24 mouse cellular contexts compared by ENCODE assay signal in genomic region chr13:46574201-46574600, GRCm38 (mm10).
DNase-seq lines count a peak whose midpoint lies in the region; ATAC-seq and TF ChIP-seq lines count a peak whose summit lies in the region.
"Had no signal": no experiment of that assay in that cellular context is flagged by ENCODE, and none has a peak within 500 bp of the region (broad histone marks: within the 10 kb centered on the region; RNA-seq: fewer than 3 reads in every experiment).

No protein-coding gene starts in this region.

- no peak for DNase-seq in forebrain, postnatal 0 days
- no peak for DNase-seq in heart, adult 18-20 months
- DNase-seq in kidney, adult 9 months: peak; percentile 21
- no peak for DNase-seq in kidney, postnatal 36 days
- DNase-seq in Muller cell, postnatal 12 days (ENCODE audit: inconsistent ontology term): peak; percentile 79
- DNase-seq in embryonic facial prominence, embryonic 10.5 days (ENCODE audit: low spot score): no peak
- DNase-seq: adrenal gland, postnatal 14 days; cerebellum, adult 9-10 months; gastrocnemius, postnatal 36 days; heart, postnatal 36 days; layer of hippocampus, adult 9-11 months; lung, adult 18-20 months; lung, postnatal 10 days; thymus, adult 18-20 months; thymus, postnatal 36 days had no signal

- ATAC-seq in forebrain, embryonic 12.5 days (ENCODE audit: low FRiP score): no peak
- no peak for ATAC-seq in forebrain, postnatal 0 days
- ATAC-seq in heart, embryonic 12.5 days (ENCODE audit: insufficient number of reproducible peaks, low FRiP score): no peak
- ATAC-seq: liver, embryonic 12.5 days; midbrain, embryonic 16.5 days had no signal

- WGBS in forebrain, embryonic 12.5 days: 67% methylated on average over 5 of the region's 5 CpGs
- WGBS in forebrain, postnatal 0 days: 68% methylated on average over 5 of the region's 5 CpGs
- 82% methylated on average over 5 of the region's 5 CpGs for WGBS in heart, embryonic 12.5 days
- 91% methylated on average over 5 of the region's 5 CpGs for WGBS in embryonic facial prominence, embryonic 10.5 days

- no peak overlapping the region for H3K4me2 ChIP-seq in forebrain, embryonic 12.5 days
- no peak overlapping the region for H3K4me2 ChIP-seq in forebrain, postnatal 0 days (ENCODE audit: low read depth)
- H3K4me2 ChIP-seq in heart, embryonic 12.5 days: no peak overlapping the region
- H3K4me2 ChIP-seq: embryonic facial prominence, embryonic 15.5 days; hindbrain, embryonic 13.5 days; limb, embryonic 13.5 days; liver, embryonic 12.5 days had no signal

- no peak for TF ChIP-seq CTCF in forebrain, postnatal 0 days (IDR thresholded peaks at IDR 0.05; ENCODE audit: low read depth)

- H3K4me1 ChIP-seq in forebrain, embryonic 12.5 days: peaks cover 22% of the 10 kb centered on the region
- H3K4me1 ChIP-seq in forebrain, postnatal 0 days (ENCODE audit: insufficient read depth): 0 out of 2 replicates have a peak, but pooled peaks cover 13% of the 10 kb centered on the region
- H3K4me1 ChIP-seq in heart, embryonic 12.5 days (replicated peaks): peaks cover 32% of the 10 kb centered on the region
- H3K4me1 ChIP-seq in embryonic facial prominence, embryonic 10.5 days: peaks cover 15% of the 10 kb centered on the region

- no peaks in the 10 kb centered on the region for H3K27me3 ChIP-seq in forebrain, embryonic 12.5 days
- H3K27me3 ChIP-seq in forebrain, postnatal 0 days (ENCODE audit: insufficient read depth, low read length): no peaks in the 10 kb centered on the region
- H3K27me3 ChIP-seq in heart, embryonic 12.5 days (replicated peaks): no peaks in the 10 kb centered on the region; the same call in 1 of the 2 replicates
- H3K27me3 ChIP-seq in embryonic facial prominence, embryonic 10.5 days (replicated peaks; ENCODE audit: low read depth, poor library complexity, severe bottlenecking): no peaks in the 10 kb centered on the region
- H3K27me3 ChIP-seq: embryonic facial prominence, embryonic 15.5 days; hindbrain, embryonic 13.5 days; limb, embryonic 13.5 days; liver, embryonic 12.5 days had no signal

- H3K9ac ChIP-seq in forebrain, embryonic 12.5 days: no peak overlapping the region
- H3K9ac ChIP-seq in forebrain, postnatal 0 days: no peak overlapping the region
- H3K9ac ChIP-seq in heart, embryonic 12.5 days: no peak overlapping the region
- H3K9ac ChIP-seq: embryonic facial prominence, embryonic 15.5 days; hindbrain, embryonic 13.5 days; limb, embryonic 13.5 days; liver, embryonic 12.5 days had no signal

- 0 out of 2 replicates have a peak overlapping the region, but pooled peaks have one; percentile 36 for H3K27ac ChIP-seq in forebrain, embryonic 12.5 days
- H3K27ac ChIP-seq in forebrain, postnatal 0 days (ENCODE audit: low read depth, low read length): no peak overlapping the region
- peak overlapping the region; percentile 97; the same call in 1 of the 2 replicates for H3K27ac ChIP-seq in heart, embryonic 12.5 days (ENCODE audit: poor library complexity, severe bottlenecking)
- no peak overlapping the region for H3K27ac ChIP-seq in embryonic facial prominence, embryonic 10.5 days (replicated peaks)
- H3K27ac ChIP-seq: embryonic facial prominence, embryonic 15.5 days; hindbrain, embryonic 13.5 days; limb, embryonic 13.5 days; liver, embryonic 12.5 days; midbrain, embryonic 10.5 days had no signal

- no peak overlapping the region for H3K4me3 ChIP-seq in forebrain, embryonic 12.5 days (replicated peaks)
- H3K4me3 ChIP-seq in forebrain, postnatal 0 days (ENCODE audit: low read depth, low read length): no peak overlapping the region
- H3K4me3 ChIP-seq in heart, embryonic 12.5 days: no peak overlapping the region
- no peak overlapping the region for H3K4me3 ChIP-seq in embryonic facial prominence, embryonic 10.5 days
- H3K4me3 ChIP-seq: embryonic facial prominence, embryonic 15.5 days; hindbrain, embryonic 13.5 days; limb, embryonic 13.5 days; liver, embryonic 12.5 days; midbrain, embryonic 10.5 days; myocyte had no signal

- H3K36me3 ChIP-seq in forebrain, embryonic 12.5 days (replicated peaks): no peaks in the 10 kb centered on the region
- H3K36me3 ChIP-seq in forebrain, postnatal 0 days (ENCODE audit: insufficient read depth): no peaks in the 10 kb centered on the region
- H3K36me3 ChIP-seq in heart, embryonic 12.5 days: 0 out of 2 replicates have a peak, but pooled peaks cover 3% of the 10 kb centered on the region
- H3K36me3 ChIP-seq in embryonic facial prominence, embryonic 10.5 days (replicated peaks): no peaks in the 10 kb centered on the region
- H3K36me3 ChIP-seq: embryonic facial prominence, embryonic 15.5 days; hindbrain, embryonic 13.5 days; limb, embryonic 13.5 days; liver, embryonic 12.5 days; midbrain, embryonic 10.5 days had no signal

- H3K9me3 ChIP-seq in forebrain, embryonic 12.5 days: no peaks in the 10 kb centered on the region
- no peaks in the 10 kb centered on the region for H3K9me3 ChIP-seq in forebrain, postnatal 0 days (ENCODE audit: low read length)
- no peaks in the 10 kb centered on the region for H3K9me3 ChIP-seq in heart, embryonic 12.5 days (replicated peaks)
- H3K9me3 ChIP-seq in embryonic facial prominence, embryonic 10.5 days: no peaks in the 10 kb centered on the region
- H3K9me3 ChIP-seq: embryonic facial prominence, embryonic 15.5 days; hindbrain, embryonic 13.5 days; limb, embryonic 13.5 days; liver, embryonic 12.5 days; midbrain, embryonic 10.5 days had no signal

Comparison
In these comparisons a context has a peak if more than half of its experiments do, and no peak if none do; other contexts are left out.
1. H3K27ac ChIP-seq: peak in forebrain, embryonic 12.5 days (single experiment) and heart, embryonic 12.5 days (single experiment); none in forebrain, postnatal 0 days (single experiment) and embryonic facial prominence, embryonic 10.5 days (single experiment).
2. DNase-seq: peak in kidney, adult 9 months (single experiment) and Muller cell, postnatal 12 days (single experiment); none in forebrain, postnatal 0 days (single experiment), heart, adult 18-20 months (0 of 2), kidney, postnatal 36 days (0 of 2) and embryonic facial prominence, embryonic 10.5 days (single experiment).